Mouse (Mus musculus) forebrain, embryonic 16.5 days (tissue): ENCODE data around the gene Vdr. TPM values are rescaled to one million over a fixed set of nuclear protein-coding genes. Genes with fewer than 3 reads are reported as not detected.
A peak's percentile ranks its signal among the peaks of the same experiment; 100 is the strongest.

ENCODE experiments used
- ATAC-seq: fragments of 200-750 bp; cut with Nextera tagmentation; 2 replicates; pipeline ENCODE4 v1.8.0; 2017; ENCODE audit warnings: mild to moderate bottlenecking, moderate library complexity
- H3K27ac ChIP-seq: fragments of 300-500 bp; sonication (generic); 2 replicates; pipeline ENCODE4 v1.5.1; 2014; ENCODE audit warnings: low read length, control low read depth
- H3K27me3 ChIP-seq: fragments of 300-500 bp; sonication (generic); replicated peaks from 2 replicates; pipeline ENCODE4 v1.6.1; 2014; ENCODE audit warnings: low read length; ENCODE audit not compliant: control insufficient read depth, insufficient read depth
- H3K36me3 ChIP-seq: fragments of 300-500 bp; sonication (generic); 2 replicates; pipeline ENCODE4 v1.6.1; 2014; ENCODE audit not compliant: control insufficient read depth, insufficient read depth
- H3K4me1 ChIP-seq: fragments of 300-500 bp; sonication (generic); replicated peaks from 2 replicates; pipeline ENCODE4 v1.6.1; 2014; ENCODE audit warnings: low read length; ENCODE audit not compliant: control insufficient read depth, insufficient read depth
- H3K4me2 ChIP-seq: fragments of 300-500 bp; sonication (generic); 2 replicates; pipeline ENCODE4 v1.6.1; 2014; ENCODE audit warnings: mild to moderate bottlenecking, low read length, control low read depth
- H3K4me3 ChIP-seq: fragments of 300-500 bp; sonication (generic); replicated peaks from 2 replicates; pipeline ENCODE4 v1.5.1; 2014; ENCODE audit warnings: mild to moderate bottlenecking, low read length, control low read depth
- H3K9ac ChIP-seq: fragments of 300-500 bp; sonication (generic); replicated peaks from 2 replicates; pipeline ENCODE4 v1.6.1; 2014; ENCODE audit warnings: low read depth, low read length, control low read depth
- H3K9me3 ChIP-seq: fragments of 300-500 bp; sonication (generic); 2 replicates; pipeline ENCODE4 v1.6.1; 2016; ENCODE audit warnings: low read length; ENCODE audit not compliant: control insufficient read depth
- WGBS: fragments of 180-500 bp; shearing (Covaris S2); extraction: QIAGEN DNeasy Blood & Tissue Kit; methylation state at CpG from one replicate; pipeline ENCODE4 v1.1.7; 2014; 5-methylcytosine and 5-hydroxymethylcytosine counted together
- polyA plus RNA-seq: library from polyadenylated mRNA; unstranded; fragments of >200 nt; fragmentation: Nextera tagmentation; extraction: Ambion mirVana; gene quantifications from 2 replicates; pipeline ENCODE4 v1.2.1, GENCODE M21; 2015

Vdr gene
- polyA plus RNA-seq, 1 experiment from 2014 or later: not detected

GRCm38 (mm10) chr15:97929259-97929824 is 18.9 kb upstream of the Vdr start:
- Histone ChIP-seq H3K27me3 (no peaks in the 10 kb centered on the region), H3K36me3 (no peaks in the 10 kb centered on the region), H3K27ac (no peak overlapping the region), H3K4me1 (no peaks in the 10 kb centered on the region), H3K4me3 (no peak overlapping the region), H3K4me2 (no peak overlapping the region), H3K9me3 (no peaks in the 10 kb centered on the region), H3K9ac (no peak overlapping the region)
- WGBS: 74% methylated on average over 13 of the region's 13 CpGs
- ATAC-seq: no peak

GRCm38 (mm10) chr15:97927821-97928220 is 17.4 kb upstream of the Vdr start:
- Histone ChIP-seq H3K4me3 (no peak overlapping the region), H3K4me1 (no peaks in the 10 kb centered on the region), H3K36me3 (no peaks in the 10 kb centered on the region), H3K9me3 (no peaks in the 10 kb centered on the region), H3K9ac (no peak overlapping the region), H3K4me2 (no peak overlapping the region), H3K27ac (no peak overlapping the region), H3K27me3 (no peaks in the 10 kb centered on the region)
- no peak for ATAC-seq
- 81% methylated on average over 6 of the region's 6 CpGs for WGBS

- Histone ChIP-seq H3K9ac (no peak overlapping the region), H3K36me3 (no peaks in the 10 kb centered on the region), H3K4me1 (no peaks in the 10 kb centered on the region), H3K4me3 (no peak overlapping the region), H3K27me3 (no peaks in the 10 kb centered on the region), H3K4me2 (no peak overlapping the region), H3K9me3 (no peaks in the 10 kb centered on the region), H3K27ac (no peak overlapping the region)
- no peak for ATAC-seq
- 58% methylated on average over 4 of the region's 4 CpGs for WGBS
These were observed 16.6 kb upstream of the Vdr start for GRCm38 (mm10) chr15:97927018-97927417.

DNA sequence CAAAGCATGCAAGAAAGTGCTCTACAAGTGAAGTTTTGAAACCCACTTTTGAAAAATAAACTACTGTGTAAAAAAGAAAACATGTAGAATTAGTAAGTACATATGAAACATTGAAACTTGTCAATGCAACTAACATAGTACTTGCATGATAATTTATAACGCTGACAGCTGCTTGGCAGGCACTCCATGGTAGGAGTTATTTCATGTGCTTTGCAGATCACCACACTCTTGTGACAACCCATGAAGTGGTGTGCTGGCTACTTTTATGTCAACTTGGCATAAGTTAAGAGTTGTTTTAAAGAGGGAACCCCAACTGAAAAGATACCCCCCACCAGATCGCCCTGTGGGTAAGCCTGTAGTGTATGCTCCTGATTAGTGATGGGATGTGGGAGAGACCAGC is 12.0 kb upstream of the Vdr start:
- 92% methylated on average over 2 of the region's 2 CpGs for WGBS
- ATAC-seq: no peak

DNA sequence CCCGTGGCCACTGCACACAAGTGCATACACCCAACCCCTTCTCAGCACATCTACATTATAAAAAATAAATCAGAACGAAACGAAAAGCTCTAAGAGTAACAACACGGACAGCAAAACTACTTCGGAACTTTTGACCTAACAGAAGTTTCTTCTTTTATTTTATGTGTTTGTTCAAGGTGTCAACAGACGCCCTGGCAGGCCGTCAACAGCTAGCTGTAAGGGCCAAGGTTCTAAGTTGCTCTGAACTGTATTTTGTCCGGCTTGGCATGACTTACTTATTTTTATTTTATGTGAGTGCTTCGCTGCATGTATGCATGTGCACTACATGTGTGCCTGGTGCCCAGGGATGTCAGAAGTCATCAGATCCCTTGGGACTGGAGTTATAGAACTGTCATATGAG is 11.4 kb upstream of the Vdr start:
- ATAC-seq: no peak
- no peaks in the 10 kb centered on the region for H3K9me3 ChIP-seq

More for the DNA sequence above, 12.0 kb upstream of the Vdr start:
- no peak overlapping the region for H3K27ac ChIP-seq
- H3K36me3 ChIP-seq: no peaks in the 10 kb centered on the region
- H3K9ac ChIP-seq: no peak overlapping the region
- no peaks in the 10 kb centered on the region for H3K27me3 ChIP-seq
- no peak overlapping the region for H3K4me2 ChIP-seq
- H3K4me1 ChIP-seq: no peaks in the 10 kb centered on the region
- no peaks in the 10 kb centered on the region for H3K9me3 ChIP-seq
- no peak overlapping the region for H3K4me3 ChIP-seq

GRCm38 (mm10) chr15:97920306-97920705 is 9.9 kb upstream of the Vdr start:
- no peak overlapping the region for H3K9ac ChIP-seq
- no peaks in the 10 kb centered on the region for H3K9me3 ChIP-seq
- no peaks in the 10 kb centered on the region for H3K36me3 ChIP-seq
- no peak for ATAC-seq
- 75% methylated on average over 5 of the region's 5 CpGs for WGBS
- no peaks in the 10 kb centered on the region for H3K4me1 ChIP-seq
- no peak overlapping the region for H3K4me2 ChIP-seq
- H3K4me3 ChIP-seq: no peak overlapping the region
- H3K27ac ChIP-seq: no peak overlapping the region
- H3K27me3 ChIP-seq: no peaks in the 10 kb centered on the region

More for the DNA sequence above, 11.4 kb upstream of the Vdr start:
- no peak overlapping the region for H3K4me3 ChIP-seq
- no peak overlapping the region for H3K9ac ChIP-seq
- H3K27ac ChIP-seq: no peak overlapping the region
- H3K4me1 ChIP-seq: no peaks in the 10 kb centered on the region
- WGBS: 94% methylated on average over 9 of the region's 9 CpGs
- no peaks in the 10 kb centered on the region for H3K36me3 ChIP-seq
- no peak overlapping the region for H3K4me2 ChIP-seq
- H3K27me3 ChIP-seq: no peaks in the 10 kb centered on the region

DNA sequence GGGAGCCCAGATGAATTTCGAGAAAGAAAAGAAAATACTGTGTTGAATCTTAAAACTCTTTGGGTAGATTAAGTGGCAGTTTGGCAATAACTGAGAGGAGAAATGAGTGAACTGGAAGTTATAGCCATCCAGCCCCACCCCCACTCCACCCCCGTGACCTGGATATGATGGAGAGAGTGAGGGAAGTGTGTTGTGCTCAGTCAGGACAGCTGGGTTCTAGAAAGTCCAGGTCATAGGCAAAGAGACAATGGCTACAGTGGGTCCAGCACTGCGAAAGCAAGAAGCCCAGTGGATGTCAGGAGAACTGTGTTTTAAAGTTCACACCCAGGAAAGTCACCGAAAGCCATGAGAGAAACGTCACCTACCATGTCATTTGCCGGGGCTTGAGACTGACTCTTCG is 8.8 kb upstream of the Vdr start:
- Histone ChIP-seq H3K36me3 (no peaks in the 10 kb centered on the region), H3K4me3 (no peak overlapping the region), H3K9ac (no peak overlapping the region), H3K27ac (no peak overlapping the region), H3K9me3 (no peaks in the 10 kb centered on the region), H3K27me3 (no peaks in the 10 kb centered on the region), H3K4me1 (0 out of 2 replicates have a peak, but pooled peaks cover 5% of the 10 kb centered on the region), H3K4me2 (no peak overlapping the region)
- no peak for ATAC-seq
- WGBS: 85% methylated on average over 7 of the region's 7 CpGs

DNA sequence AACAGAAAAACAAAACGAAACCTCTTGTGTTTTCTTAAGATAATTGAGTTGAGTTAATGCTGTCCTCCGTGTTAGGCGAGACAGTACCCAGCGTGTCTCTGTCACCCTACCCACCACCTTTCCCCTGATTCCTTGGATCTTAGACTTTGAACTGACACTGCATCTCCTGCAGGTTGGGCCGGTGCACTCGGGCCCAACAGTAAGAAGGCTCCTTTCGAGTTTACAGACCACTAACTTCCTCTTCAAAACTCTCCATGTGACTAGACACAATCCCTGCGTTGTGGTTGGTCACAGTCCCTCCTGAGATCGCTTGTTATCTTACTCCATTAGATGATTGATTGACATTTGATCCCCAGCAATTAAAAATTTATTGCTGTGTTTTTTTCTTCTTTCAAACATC is 7.6 kb upstream of the Vdr start:
- Histone ChIP-seq H3K27me3 (no peaks in the 10 kb centered on the region), H3K9ac (no peak overlapping the region), H3K36me3 (no peaks in the 10 kb centered on the region), H3K9me3 (no peaks in the 10 kb centered on the region), H3K4me3 (no peak overlapping the region), H3K4me2 (no peak overlapping the region), H3K4me1 (0 out of 2 replicates have a peak, but pooled peaks cover 5% of the 10 kb centered on the region), H3K27ac (no peak overlapping the region)
- ATAC-seq: no peak
- 84% methylated on average over 9 of the region's 9 CpGs for WGBS

GRCm38 (mm10) chr15:97914331-97914747 is 3.9 kb upstream of the Vdr start:
- no peaks in the 10 kb centered on the region for H3K9me3 ChIP-seq
- no peak overlapping the region for H3K4me2 ChIP-seq
- H3K27ac ChIP-seq: no peak overlapping the region
- no peaks in the 10 kb centered on the region for H3K27me3 ChIP-seq
- no peak overlapping the region for H3K9ac ChIP-seq
- no peaks in the 10 kb centered on the region for H3K36me3 ChIP-seq
- peak; percentile 75 for ATAC-seq
- no peak overlapping the region for H3K4me3 ChIP-seq
- WGBS: 16% methylated on average over 9 of the region's 9 CpGs
- 0 out of 2 replicates have a peak, but pooled peaks cover 5% of the 10 kb centered on the region for H3K4me1 ChIP-seq
